Mouse (Mus musculus) heart, postnatal 0 days (tissue): ENCODE results near the gene Hoxb8. TPM values are rescaled to one million over a fixed set of nuclear protein-coding genes. Genes with fewer than 3 reads are reported as not detected.
A peak's percentile ranks its signal among the peaks of the same experiment; 100 is the strongest.

ENCODE experiments used
- ATAC-seq: fragments of 200-750 bp; cut with Nextera tagmentation; 2 replicates; pipeline ENCODE4 v1.8.0; 2017; ENCODE audit warnings: low read depth, moderate number of reproducible peaks, moderate library complexity; ENCODE audit not compliant: insufficient read depth
- DNase-seq: peaks from one replicate; pipeline ENCODE4 v3.0.0-alpha.2; 2016; ENCODE audit warnings: low spot score
- H3K27ac ChIP-seq: fragments of 300-500 bp; sonication (generic); 2 replicates; pipeline ENCODE4 v1.5.1; 2014; ENCODE audit warnings: low read depth, mild to moderate bottlenecking
- H3K27me3 ChIP-seq: fragments of 300-500 bp; sonication (generic); 2 replicates; pipeline ENCODE4 v1.6.1; 2014; ENCODE audit warnings: low read length, mixed read lengths; ENCODE audit not compliant: control insufficient read depth, insufficient read depth
- H3K36me3 ChIP-seq: fragments of 300-500 bp; sonication (generic); replicated peaks from 2 replicates; pipeline ENCODE4 v1.6.1; 2014; ENCODE audit warnings: low read length, mixed read lengths; ENCODE audit not compliant: control insufficient read depth, insufficient read depth
- H3K4me1 ChIP-seq: fragments of 300-500 bp; sonication (generic); 2 replicates; pipeline ENCODE4 v1.6.1; 2014; ENCODE audit warnings: antibody characterized with exemption; ENCODE audit not compliant: control insufficient read depth, insufficient read depth
- H3K4me2 ChIP-seq: fragments of 300-500 bp; sonication (generic); 2 replicates; pipeline ENCODE4 v1.6.1; 2014; ENCODE audit warnings: low read depth, mild to moderate bottlenecking, low read length, moderate library complexity
- H3K4me3 ChIP-seq: fragments of 300-500 bp; sonication (generic); 2 replicates; pipeline ENCODE4 v1.5.1; 2014; ENCODE audit warnings: low read depth, low read length
- H3K9ac ChIP-seq: fragments of 300-500 bp; sonication (generic); replicated peaks from 2 replicates; pipeline ENCODE4 v1.6.1; 2014; ENCODE audit warnings: low read depth, low read length, mixed read lengths
- H3K9me3 ChIP-seq: fragments of 300-500 bp; sonication (generic); replicated peaks from 2 replicates; pipeline ENCODE4 v1.6.1; 2016; ENCODE audit warnings: low read length; ENCODE audit not compliant: control insufficient read depth
- CTCF ChIP-seq: IDR thresholded peaks from 2 replicates; pipeline ENCODE4 v1.5.1; 2016; ENCODE audit warnings: antibody characterized with exemption, control low read depth, low read depth
- EP300 ChIP-seq: IDR thresholded peaks from 2 replicates; pipeline ENCODE4 v1.6.1; 2016; ENCODE audit warnings: antibody characterized with exemption, low read depth
- WGBS: fragments of 180-500 bp; shearing (Covaris S2); extraction: QIAGEN DNeasy Blood & Tissue Kit; methylation state at CpG from one replicate; pipeline ENCODE4 v1.1.7; 2014; 5-methylcytosine and 5-hydroxymethylcytosine counted together
- polyA plus RNA-seq: library from polyadenylated mRNA; unstranded; fragments of >200 nt; fragmentation: Nextera tagmentation; extraction: Ambion mirVana; gene quantifications from 2 replicates; pipeline ENCODE4 v1.2.1, GENCODE M21; 2015
- total RNA-seq: library from RNA; depleted of rRNA; stranded (reverse); fragments of >200 nt; gene quantifications from 2 replicates; pipeline ENCODE4 v1.2.3, GENCODE M21; 2014; ENCODE audit warnings: low replicate concordance

Hoxb8 gene
- total and polyA plus RNA-seq, 2 experiments from 2014 or later = not detected

DNA sequence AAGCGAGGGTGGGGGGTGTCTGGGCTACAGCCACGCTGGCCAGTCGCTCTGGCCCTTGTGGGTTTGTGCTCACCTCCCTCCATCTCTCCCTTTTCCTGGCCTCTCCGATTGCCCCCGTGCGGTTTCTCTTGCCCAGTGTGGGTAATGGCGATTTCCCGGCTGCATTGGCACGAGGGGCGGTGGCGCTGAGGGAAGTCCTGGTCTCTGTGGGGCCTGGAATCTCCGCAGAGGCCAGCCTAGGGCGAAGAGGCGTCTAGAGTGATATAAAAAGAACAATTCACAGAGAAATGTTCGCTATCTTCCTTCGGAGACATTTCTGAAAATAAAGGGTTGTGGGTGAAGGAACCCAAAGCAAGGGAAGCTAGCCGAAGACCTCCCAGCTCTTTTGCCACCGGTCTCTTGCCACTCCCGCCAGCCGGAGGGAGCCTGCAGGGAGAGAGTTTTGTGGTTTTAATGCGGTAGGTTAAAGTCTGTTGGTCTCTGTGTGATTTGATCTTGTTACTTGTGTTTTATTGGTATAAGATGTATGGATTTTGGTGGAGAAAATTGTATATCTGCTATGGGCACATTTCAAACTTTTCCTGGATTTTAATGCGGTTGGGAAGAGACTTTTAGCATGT lies 11.7 kb downstream of the Hoxb8 start:
- no peak for TF ChIP-seq EP300
- no peak for TF ChIP-seq CTCF
- Histone ChIP-seq H3K9ac (no peak overlapping the region), H3K27me3 (peaks cover 100% of the 10 kb centered on the region), H3K9me3 (no peaks in the 10 kb centered on the region), H3K27ac (no peak overlapping the region), H3K4me3 (peak overlapping the region; percentile 1; the same call in 1 of the 2 replicates), H3K4me1 (no peaks in the 10 kb centered on the region), H3K36me3 (no peaks in the 10 kb centered on the region), H3K4me2 (no peak overlapping the region)
- no peak for ATAC-seq
- 2% methylated on average over 22 of the region's 22 CpGs for WGBS
- DNase-seq = no peak

DNA sequence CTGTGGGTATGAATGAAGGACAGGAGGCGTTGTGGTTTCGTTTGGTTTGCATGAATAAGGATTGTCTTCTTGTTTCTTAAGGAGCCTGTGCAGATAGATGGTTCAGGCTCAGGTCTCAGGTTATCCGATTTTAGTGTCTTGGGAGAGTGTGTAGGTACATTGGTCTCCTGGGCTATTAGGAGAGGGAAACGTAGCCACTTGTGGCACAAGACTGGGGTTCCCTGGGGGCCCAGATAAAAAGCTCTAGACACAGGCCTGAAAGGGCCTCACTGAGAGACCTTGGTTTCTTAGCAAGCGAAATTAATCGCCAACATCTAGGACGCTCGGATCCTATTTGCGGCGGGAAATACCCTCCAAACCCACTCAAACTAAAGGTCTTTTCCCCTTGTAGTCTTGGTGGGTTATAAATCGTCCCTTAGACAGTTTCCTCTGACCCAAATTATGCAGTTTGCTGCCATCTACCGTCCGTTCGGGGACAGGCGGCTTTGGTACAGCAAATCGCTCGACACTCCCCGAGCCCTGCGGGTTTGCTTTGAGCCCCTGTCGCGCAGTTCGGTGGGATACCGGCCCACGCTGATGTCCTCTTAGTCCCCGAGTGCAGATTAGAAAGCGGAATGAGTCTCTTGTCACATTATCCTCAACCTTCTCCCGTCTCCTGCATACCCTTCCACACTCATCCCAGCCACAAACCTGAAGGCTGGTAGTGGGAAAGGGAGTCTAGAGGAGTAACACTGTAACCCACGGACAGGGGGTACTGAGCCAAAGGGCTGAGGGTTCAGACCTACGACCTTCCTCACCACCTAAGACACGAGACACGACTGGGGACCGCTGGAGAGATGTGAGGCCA lies 12.8 kb downstream of the Hoxb8 start:
- Histone ChIP-seq H3K4me1 (no peaks in the 10 kb centered on the region), H3K4me2 (no peak overlapping the region), H3K4me3 (no peak overlapping the region), H3K9ac (no peak overlapping the region), H3K36me3 (no peaks in the 10 kb centered on the region), H3K27ac (no peak overlapping the region), H3K27me3 (peaks cover 100% of the 10 kb centered on the region), H3K9me3 (no peaks in the 10 kb centered on the region)
- ATAC-seq (peak; percentile 62; the same call in 1 of the 2 replicates), DNase-seq (peak; percentile 58)
- under 1% methylated on average over 32 of the region's 32 CpGs for WGBS
- TF ChIP-seq CTCF = peak; percentile 72
- TF ChIP-seq EP300 = no peak

- H3K9ac ChIP-seq = no peak overlapping the region
- H3K27ac ChIP-seq = no peak overlapping the region
- H3K9me3 ChIP-seq = no peaks in the 10 kb centered on the region
- no peak overlapping the region for H3K4me3 ChIP-seq
- ATAC-seq (no peak), DNase-seq (no peak)
- H3K4me2 ChIP-seq = no peak overlapping the region
- H3K4me1 ChIP-seq = no peaks in the 10 kb centered on the region
- TF ChIP-seq CTCF = no peak
- WGBS = 1% methylated on average over 29 of the region's 30 CpGs
- H3K36me3 ChIP-seq = no peaks in the 10 kb centered on the region
- H3K27me3 ChIP-seq = peaks cover 100% of the 10 kb centered on the region
Measured at GRCm38 (mm10) chr11:96295092-96295835, 13.6 kb downstream of the Hoxb8 start.

DNA sequence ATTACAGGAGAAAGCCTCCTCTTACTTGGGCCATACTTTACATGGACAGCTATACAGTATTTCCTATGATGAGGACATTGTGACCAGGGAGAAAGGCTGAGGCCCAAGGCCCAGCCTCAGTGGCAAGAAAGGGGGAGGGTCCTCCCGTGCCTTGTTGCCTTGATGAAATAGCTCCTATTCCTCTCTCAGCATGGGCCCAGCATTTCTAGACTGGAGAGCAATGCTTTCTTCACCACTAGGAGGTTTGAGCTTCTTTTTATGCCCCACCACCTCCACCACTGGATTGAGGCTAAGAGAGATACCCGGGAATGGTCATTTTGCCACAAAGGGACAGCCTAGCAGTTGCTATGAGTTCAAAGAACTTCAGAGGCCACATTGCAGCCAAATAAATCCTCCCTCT lies 15.3 kb downstream of the Hoxb8 start:
- Histone ChIP-seq H3K4me2 (no peak overlapping the region), H3K4me1 (no peaks in the 10 kb centered on the region), H3K27ac (no peak overlapping the region), H3K9me3 (no peaks in the 10 kb centered on the region), H3K4me3 (no peak overlapping the region), H3K36me3 (no peaks in the 10 kb centered on the region), H3K9ac (no peak overlapping the region), H3K27me3 (peaks cover 100% of the 10 kb centered on the region)
- TF ChIP-seq EP300 (no peak), CTCF (no peak)
- WGBS = 8% methylated on average over 2 of the region's 2 CpGs
- no peak for DNase-seq
- ATAC-seq = no peak

GRCm38 (mm10) chr11:96297428-96297827 lies 15.7 kb downstream of the Hoxb8 start:
- Histone ChIP-seq H3K27ac (no peak overlapping the region), H3K27me3 (peaks cover 100% of the 10 kb centered on the region), H3K4me1 (no peaks in the 10 kb centered on the region), H3K9ac (no peak overlapping the region), H3K36me3 (no peaks in the 10 kb centered on the region), H3K4me3 (no peak overlapping the region), H3K4me2 (no peak overlapping the region), H3K9me3 (no peaks in the 10 kb centered on the region)
- ATAC-seq = no peak
- no peak for TF ChIP-seq CTCF
- WGBS = 22% methylated on average over 3 of the region's 3 CpGs
- no peak for DNase-seq
